Mouse (Mus musculus) R1 (cell line): ENCODE data around the gene Gfer.

ENCODE experiments used
- DNase-seq: peaks from one replicate; pipeline ENCODE4 v3.0.0-alpha.2; 2018; ENCODE audit warnings: low read depth, low spot score

Gene Gfer

DNA sequence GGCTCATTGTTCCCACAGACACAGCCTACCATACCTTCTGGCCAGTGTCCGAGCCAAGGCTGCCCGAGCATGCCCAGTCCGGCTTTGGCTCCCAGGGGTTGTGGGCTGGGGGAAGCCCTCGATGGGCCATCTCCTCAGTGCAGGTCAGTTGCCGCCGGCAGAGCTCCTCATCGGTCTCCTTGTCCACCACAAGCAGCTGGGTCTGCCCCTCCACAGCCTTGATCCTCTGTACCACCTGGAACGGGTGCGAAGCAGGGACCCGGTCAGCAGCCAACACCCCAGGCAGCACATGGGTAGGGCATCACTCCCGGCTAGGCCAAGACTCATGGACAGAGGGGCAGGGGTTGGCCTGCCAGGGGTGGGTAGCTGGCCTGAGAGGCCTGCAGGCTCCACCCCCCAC is 48.5 kb downstream of the Gfer start:
- DNase-seq, result no peak

DNA sequence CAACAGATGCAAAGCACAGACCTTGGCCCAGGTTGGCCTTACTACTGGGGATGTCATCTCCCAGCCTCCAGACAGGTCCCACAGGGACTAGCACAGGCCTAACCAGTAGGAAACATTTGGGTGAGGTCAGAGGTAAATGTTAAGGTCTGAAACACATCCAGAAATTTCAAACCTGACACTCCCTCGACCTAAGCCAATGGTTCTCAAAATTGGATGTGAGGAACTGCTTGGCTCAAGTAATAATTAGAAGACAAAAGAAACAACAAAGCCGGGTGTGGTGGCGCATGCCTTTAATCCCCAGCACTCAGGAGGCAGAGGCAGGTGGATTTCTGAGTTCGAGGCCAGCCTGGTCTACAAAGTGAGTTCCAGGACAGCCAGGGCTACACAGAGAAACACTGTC is 49.6 kb downstream of the Gfer start:
- DNase-seq, result peak; percentile 68

- DNase-seq, result no peak
Measured at GRCm38 (mm10) chr17:24645916-24646315, 50.0 kb downstream of the Gfer start.

- DNase-seq, result no peak
Measured at GRCm38 (mm10) chr17:24644875-24645721, 50.9 kb downstream of the Gfer start.

- DNase-seq, result peak; percentile 59
Measured at GRCm38 (mm10) chr17:24644030-24644715, 51.8 kb downstream of the Gfer start.
